Mouse (Mus musculus) CH12.LX (cell line): Measurements from ENCODE around the gene Vsig10l.

ENCODE experiments used
- CHD2 ChIP-seq: IDR thresholded peaks from 2 replicates; pipeline ENCODE4 v1.6.1; 2011; ENCODE audit warnings: low read length, improper control_type of control experiment
- CTCF ChIP-seq, 2 experiments: IDR thresholded peaks in 1 of 2; conservative IDR thresholded peaks in 1 of 2; 2 replicates each; pipeline ENCODE4 v1.5.1; 2011 to 2012; ENCODE audit warnings: low read depth in 2 of 2, low read length in 2 of 2, improper control_type of control experiment in 1 of 2, inconsistent platforms in 1 of 2, mild to moderate bottlenecking in 1 of 2, moderate library complexity in 1 of 2
- E2F4 ChIP-seq: IDR thresholded peaks from 2 replicates; pipeline ENCODE4 v1.6.1; 2011; ENCODE audit warnings: low read depth, low read length, improper control_type of control experiment; ENCODE audit not compliant: insufficient replicate concordance
- EP300 ChIP-seq: IDR thresholded peaks from 2 replicates; pipeline ENCODE4 v1.6.1; 2011; ENCODE audit warnings: low read length, improper control_type of control experiment
- HCFC1 ChIP-seq: IDR thresholded peaks from 2 replicates; pipeline ENCODE4 v1.6.1; 2012; ENCODE audit warnings: low read depth, mild to moderate bottlenecking, inconsistent platforms, low read length, improper control_type of control experiment
- MAX ChIP-seq: IDR thresholded peaks from 2 replicates; pipeline ENCODE4 v1.6.1; 2011; ENCODE audit warnings: low read length, improper control_type of control experiment
- NELFE ChIP-seq: IDR thresholded peaks from 2 replicates; pipeline ENCODE4 v1.6.1; 2011; ENCODE audit warnings: low read depth, low read length, improper control_type of control experiment
- PAX5 ChIP-seq: IDR thresholded peaks from 2 replicates; pipeline ENCODE4 v1.6.1; 2012; ENCODE audit warnings: low read length, inconsistent platforms, mixed read lengths
- POLR2A ChIP-seq: IDR thresholded peaks from 2 replicates; pipeline ENCODE4 v1.6.1; 2011; ENCODE audit warnings: low read depth, mild to moderate bottlenecking, improper control_type of control experiment, low read length
- POLR2AphosphoS2 ChIP-seq: IDR thresholded peaks from 2 replicates; pipeline ENCODE4 v1.6.1; 2011; ENCODE audit warnings: low read depth, low read length, improper control_type of control experiment
- TBP ChIP-seq: conservative IDR thresholded peaks from 2 replicates; pipeline ENCODE4 v1.6.1; 2011; ENCODE audit warnings: low read depth, low read length, improper control_type of control experiment
- USF1 ChIP-seq: IDR thresholded peaks from 2 replicates; pipeline ENCODE4 v1.6.1; 2014; ENCODE audit warnings: low read depth, mild to moderate bottlenecking, inconsistent platforms, low read length, improper control_type of control experiment
- ZC3H11A ChIP-seq: IDR thresholded peaks from 2 replicates; pipeline ENCODE4 v1.6.1; 2012; ENCODE audit warnings: low read depth, mild to moderate bottlenecking, inconsistent platforms, low read length, improper control_type of control experiment
- ZMIZ1 ChIP-seq: IDR thresholded peaks from 2 replicates; pipeline ENCODE4 v1.6.1; 2012; ENCODE audit warnings: low read depth, mild to moderate bottlenecking, inconsistent platforms, low read length, improper control_type of control experiment

- TF ChIP-seq ZMIZ1, result no peak
- no peak for TF ChIP-seq USF1
- no peak for TF ChIP-seq EP300
- no peak for TF ChIP-seq CTCF (conservative IDR thresholded peaks at IDR 0.05 in 1 of 2, IDR thresholded peaks at IDR 0.05 in 1 of 2; ENCODE audit: low read depth in 2 of 2, low read length in 2 of 2)
- no peak for TF ChIP-seq POLR2AphosphoS2
- TF ChIP-seq HCFC1, result no peak
- TF ChIP-seq PAX5, result no peak
- TF ChIP-seq ZC3H11A, result no peak
- no peak for TF ChIP-seq MAX
- no peak for TF ChIP-seq E2F4
- no peak for TF ChIP-seq CHD2
- TF ChIP-seq NELFE, result no peak
- TF ChIP-seq POLR2A, result no peak
- TF ChIP-seq TBP, result no peak
Observed at GRCm38 (mm10) chr7:43512519-43512918, 49.6 kb downstream of the Vsig10l start.
